Mouse (Mus musculus) regulatory T cell (primary cell): ENCODE results near the gene Gm11562.
"Not testable (repeated sequence)": the region's sequence is repeated elsewhere in the genome, so short reads cannot be mapped to it uniquely, and the experiment has no call there.

ENCODE experiments used
- in situ Hi-C: fragments of 300-600 bp; cut with MboI, MseI; formaldehyde crosslinking; loops from one replicate; pipeline ENCODE4 v1.15.1; 2025; ENCODE audit warnings: high pct_unique_total_duplicates

Gene Gm11562

DNA sequence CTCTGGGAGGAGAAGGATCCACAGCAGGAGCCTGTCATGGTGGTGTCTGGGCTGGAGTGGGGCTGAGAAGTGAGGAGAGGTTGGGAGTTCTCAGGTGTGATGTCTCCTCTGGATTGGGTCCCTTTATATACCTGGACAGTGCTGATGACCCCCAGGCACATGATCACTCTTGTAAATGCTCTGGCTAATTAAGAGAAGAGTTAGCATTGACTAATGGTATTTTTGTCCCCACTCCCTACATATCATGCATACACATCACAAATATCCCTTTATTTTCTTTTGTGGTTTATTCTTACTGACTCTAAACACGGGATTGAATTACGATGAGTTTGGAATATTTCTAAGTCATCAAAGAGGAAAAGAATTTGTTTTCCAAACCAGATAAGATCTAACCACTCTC is at the start of gene Gm11562:
Gene Gm11562, minus strand, starts transcription at position 101 of the 400 bp plus-strand sequence.
- in situ Hi-C loops, result no loop called here

DNA sequence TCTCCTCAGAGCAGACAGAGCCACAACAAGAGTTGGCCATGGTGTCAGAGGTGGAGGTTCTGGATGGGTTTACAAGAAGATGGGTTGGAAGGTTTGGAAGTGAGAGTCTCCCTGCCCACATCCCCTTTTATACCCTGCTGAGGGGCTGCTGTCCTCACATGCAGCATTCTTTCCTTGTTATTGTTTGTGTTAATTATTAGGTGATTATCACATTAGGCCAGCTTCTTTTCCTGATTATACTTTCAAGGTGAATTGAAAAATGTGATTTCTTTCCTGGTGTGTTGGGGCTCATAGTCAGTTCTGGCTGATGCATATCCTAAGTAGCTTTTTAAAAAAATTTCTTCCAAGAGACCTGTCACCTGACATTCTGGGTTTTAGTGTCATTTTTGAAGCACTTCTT is 45.6 kb upstream of the Gm11562 start, which contains the start of gene Krtap4-6:
Gene Krtap4-6, minus strand, starts transcription at position 101 of the 400 bp plus-strand sequence.
- in situ Hi-C loops, result no loop called here

- in situ Hi-C loops, result no loop called here
These were observed 42.6 kb upstream of the Gm11562 start for GRCm38 (mm10) chr11:99662802-99663201.

- in situ Hi-C loops, result no loop called here
These were observed 39.0 kb upstream of the Gm11562 start for GRCm38 (mm10) chr11:99659256-99659655.

DNA sequence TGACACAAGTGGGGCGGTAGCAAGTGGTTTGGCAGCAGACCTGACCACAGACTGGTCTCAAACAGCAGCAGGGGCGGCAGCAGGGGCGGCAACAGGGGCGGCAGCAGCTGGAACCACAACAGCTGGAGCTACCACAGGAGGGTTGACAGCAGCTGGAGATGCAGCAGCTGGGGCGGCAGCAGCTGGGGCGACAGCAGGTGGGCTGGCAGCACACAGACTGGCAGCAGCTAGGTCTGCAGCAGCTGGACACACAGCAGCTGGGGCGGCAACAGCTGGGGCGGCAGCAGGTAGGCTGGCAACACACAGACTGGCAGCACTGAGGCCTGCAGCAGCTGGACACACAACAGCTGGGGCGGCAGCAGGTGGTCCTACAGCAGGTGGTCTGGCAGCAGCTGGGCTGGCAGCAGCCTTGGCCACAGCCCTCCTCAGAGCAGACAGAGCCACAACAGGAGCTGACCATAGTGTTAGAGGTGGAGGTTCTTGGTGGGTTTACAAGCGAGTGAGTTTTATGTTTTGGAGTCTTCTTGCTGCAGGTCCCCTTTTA is 38.3 kb upstream of the Gm11562 start, which contains the start of gene Gm11563:
Gene Gm11563, minus strand, starts transcription at position 494 of the 544 bp plus-strand sequence.
- in situ Hi-C loops, result not testable (repeated sequence)

DNA sequence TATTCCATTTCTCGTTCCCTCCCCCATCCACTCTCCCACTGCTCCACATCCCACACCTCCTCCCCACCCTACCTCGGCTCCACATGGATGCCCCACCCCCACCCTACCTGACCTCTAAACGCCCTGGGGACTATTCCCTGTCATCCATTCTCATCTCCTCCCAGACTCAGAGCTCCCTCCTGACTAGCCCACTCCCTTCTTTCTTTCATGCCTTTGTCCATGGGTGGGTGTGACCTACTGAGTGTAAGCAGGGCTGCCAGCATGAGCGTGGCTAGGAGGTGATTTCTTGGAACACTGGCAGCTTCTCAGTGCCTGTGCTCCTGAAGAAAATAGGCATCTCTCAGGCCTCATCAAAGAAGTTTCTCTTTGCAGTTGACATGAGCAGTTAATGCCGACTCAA is 36.8 kb upstream of the Gm11562 start:
- in situ Hi-C loops, result no loop called here

- in situ Hi-C loops, result no loop called here
These were observed 29.9 kb upstream of the Gm11562 start, which contains the start of gene Gm11555 for GRCm38 (mm10) chr11:99650136-99650535. Gene Gm11555, minus strand, starts transcription at chr11:99650236.

DNA sequence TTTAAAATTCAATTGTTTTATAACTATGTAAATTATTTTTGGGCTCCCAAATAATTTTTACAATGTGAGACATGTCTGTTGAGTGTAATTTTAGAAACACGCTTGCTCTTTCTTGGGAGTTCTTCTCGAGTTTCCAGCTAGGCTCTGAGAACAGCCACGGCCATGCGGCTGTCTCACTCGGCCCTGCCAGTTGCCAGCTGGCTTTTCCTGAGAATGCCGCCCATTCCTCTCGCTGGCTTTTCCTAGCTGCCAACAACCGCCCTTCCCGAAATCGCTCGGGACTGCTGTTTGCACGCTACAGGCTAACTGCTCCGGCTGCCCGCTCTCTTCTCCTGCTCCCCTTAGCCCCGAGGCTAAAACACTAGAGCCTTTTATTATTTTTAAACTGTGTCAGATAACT is 26.2 kb upstream of the Gm11562 start:
- in situ Hi-C loops, result no loop called here

DNA sequence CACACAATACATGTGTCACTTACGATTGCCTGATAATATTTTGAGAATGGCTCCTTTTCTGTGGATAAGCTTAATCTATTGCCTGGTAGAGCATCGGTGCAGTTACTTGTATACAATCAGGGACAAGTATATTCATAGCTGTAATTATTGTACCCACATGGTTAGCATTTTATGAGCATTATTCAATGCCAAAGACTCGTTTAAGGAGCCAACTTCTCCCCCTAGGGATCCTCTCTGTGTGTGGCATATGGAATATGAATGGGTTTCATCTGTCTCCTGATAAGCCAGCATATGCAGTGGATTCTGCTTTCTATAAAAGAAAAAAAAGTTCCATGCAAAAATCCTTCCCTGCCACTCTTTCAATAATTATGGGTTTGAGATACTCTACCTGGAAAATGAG is 24.1 kb upstream of the Gm11562 start:
- in situ Hi-C loops, result no loop called here

DNA sequence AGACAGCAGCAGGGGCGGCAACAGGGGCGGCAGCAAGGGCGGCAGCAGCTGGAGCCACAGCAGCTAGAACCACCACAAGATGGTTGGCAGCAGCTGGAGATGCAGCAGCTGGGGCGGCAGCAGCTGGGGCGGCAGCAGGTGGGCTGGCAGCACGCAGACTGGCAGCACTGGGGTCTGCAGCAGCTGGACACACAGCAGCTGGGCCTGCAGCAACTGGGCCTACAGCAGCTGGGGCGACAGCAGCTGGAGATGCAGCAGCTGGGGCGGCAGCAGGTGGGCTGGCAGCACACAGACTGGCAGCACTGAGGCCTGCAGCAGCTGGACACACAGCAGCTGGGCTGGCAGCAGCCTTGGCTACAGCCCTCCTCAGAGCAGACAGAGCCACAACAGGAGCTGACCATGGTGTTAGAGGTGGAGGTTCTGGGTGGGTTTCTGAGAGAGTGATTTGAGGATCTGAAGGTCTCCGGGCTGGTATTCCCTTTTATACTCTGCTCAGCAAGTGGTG is 23.5 kb upstream of the Gm11562 start, which contains the start of gene Krtap4-7:
Gene Krtap4-7, minus strand, starts transcription at position 455 of the 505 bp plus-strand sequence.
- in situ Hi-C loops, result not testable (repeated sequence)

- in situ Hi-C loops, result no loop called here
These were observed 20.7 kb upstream of the Gm11562 start for GRCm38 (mm10) chr11:99640926-99641325.

DNA sequence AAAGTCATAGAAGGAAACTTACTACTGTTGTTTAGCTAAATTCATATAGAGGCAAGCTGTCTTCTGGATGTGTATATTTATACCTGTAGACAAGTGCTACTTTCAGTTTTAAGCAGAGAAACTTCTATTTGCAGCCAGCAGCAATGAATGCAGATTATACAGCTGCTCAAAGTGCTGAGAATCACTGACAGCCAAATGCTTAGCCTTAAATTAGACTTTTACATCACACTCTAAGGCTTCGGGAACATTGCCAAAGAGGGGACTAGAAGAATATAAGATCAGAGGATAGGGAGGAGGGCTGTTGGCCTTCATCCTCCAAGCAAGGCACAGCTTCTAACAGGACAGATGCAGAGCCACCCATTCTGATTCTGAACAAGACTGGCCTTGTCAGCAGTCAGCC is 16.9 kb upstream of the Gm11562 start:
- in situ Hi-C loops, result no loop called here

- in situ Hi-C loops, result no loop called here
These were observed 14.5 kb upstream of the Gm11562 start, which contains the start of gene Krtap4-2 for GRCm38 (mm10) chr11:99634653-99635134. Gene Krtap4-2, minus strand, starts transcription at chr11:99635084.

GRCm38 (mm10) chr11:99633293-99633692 is 13.1 kb upstream of the Gm11562 start:
- in situ Hi-C loops, result no loop called here

DNA sequence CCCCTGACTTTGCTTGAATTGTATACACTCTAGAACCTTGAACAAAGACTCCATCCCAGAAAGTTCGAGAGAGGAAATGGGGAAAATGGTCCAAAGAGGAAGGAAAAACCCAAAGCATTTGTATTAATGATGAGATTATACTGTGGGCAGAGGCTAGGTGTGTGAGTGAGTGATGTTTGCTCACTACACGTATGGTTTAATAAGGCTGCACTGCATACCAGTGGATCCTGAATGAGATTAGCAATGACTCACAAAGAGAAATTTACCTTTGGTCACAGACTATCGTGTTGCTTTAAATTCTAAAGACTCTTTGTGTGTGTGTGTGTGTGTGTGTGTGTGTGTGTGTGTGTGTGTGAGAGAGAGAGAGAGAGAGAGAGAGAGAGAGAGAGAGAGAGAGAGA is 10.7 kb upstream of the Gm11562 start:
- in situ Hi-C loops, result no loop called here

DNA sequence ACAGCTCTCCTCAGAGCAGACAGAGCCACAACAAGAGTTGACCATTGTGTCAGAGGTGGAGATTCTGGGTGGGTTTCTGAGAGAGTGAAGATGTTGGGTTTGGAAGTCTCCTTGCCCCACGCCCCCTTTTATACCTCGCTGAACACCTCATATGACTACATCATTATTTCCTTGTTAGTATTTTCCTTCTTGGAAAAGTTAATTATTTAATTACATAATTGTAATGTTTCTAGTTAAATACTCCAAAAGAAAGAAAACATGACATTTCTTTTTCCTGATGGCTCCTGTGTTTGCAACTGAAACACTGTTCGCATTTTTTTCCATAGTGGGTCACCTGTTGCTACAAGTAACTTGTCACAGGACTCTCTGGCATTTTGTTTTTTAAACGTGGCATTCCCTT is 7.9 kb upstream of the Gm11562 start, which contains the start of gene Krtap4-1:
Gene Krtap4-1, minus strand, starts transcription at position 101 of the 400 bp plus-strand sequence.
- in situ Hi-C loops, result no loop called here

GRCm38 (mm10) chr11:99614796-99615363 is 5.4 kb downstream of the Gm11562 start, which contains the start of gene Krtap2-4:
Gene Krtap2-4, minus strand, starts transcription at chr11:99614846.
- in situ Hi-C loops, result no loop called here

- in situ Hi-C loops, result not testable (repeated sequence)
These were observed 10.1 kb downstream of the Gm11562 start, which contains the start of gene Gm11937 for GRCm38 (mm10) chr11:99610089-99610488. Gene Gm11937, minus strand, starts transcription at chr11:99610189.

DNA sequence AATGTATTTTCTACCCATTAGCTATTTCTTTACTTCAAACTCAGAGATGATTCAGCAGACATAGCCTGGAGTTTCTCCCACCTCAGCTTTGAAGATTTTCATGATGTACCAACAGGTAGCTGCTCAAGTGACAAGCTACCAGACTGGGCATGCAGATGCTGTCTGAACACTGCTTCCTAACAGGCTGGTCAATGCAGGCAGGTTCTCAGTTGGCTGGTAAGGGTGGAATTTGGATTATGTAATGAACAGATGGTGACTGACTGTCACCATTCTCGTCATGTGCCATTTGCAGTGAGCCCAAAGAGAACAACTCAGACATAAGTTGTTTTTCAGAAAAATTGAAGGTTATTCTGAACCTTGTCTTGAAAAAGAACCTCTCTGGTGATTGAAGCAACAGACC is 11.1 kb downstream of the Gm11562 start:
- in situ Hi-C loops, result no loop called here

DNA sequence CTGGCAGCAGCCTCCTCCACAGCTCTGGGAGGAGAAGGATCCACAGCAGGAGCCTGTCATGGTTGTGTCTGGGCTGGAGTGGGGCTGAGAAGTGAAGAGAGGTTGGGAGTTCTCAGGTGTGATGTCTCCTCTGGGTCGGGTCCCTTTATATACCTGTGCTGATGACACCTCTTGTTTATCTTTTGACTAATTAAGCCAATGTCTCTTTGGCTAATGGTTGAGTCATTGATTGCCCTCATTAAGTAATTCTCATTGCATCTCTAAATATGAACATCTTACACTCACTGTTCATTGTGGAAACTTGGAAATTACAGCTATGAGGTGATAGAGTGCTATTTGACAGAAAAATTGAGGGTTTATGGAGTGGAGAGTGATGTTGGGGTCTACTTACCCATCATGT is 17.0 kb downstream of the Gm11562 start, which contains the start of gene Gm11938:
Gene Gm11938, minus strand, starts transcription at position 101 of the 400 bp plus-strand sequence.
- in situ Hi-C loops, result not testable (repeated sequence)

GRCm38 (mm10) chr11:99597742-99598141 is 22.5 kb downstream of the Gm11562 start, which contains the start of gene Krtap9-3:
Gene Krtap9-3, minus strand, starts transcription at chr11:99598105.
- in situ Hi-C loops, result not testable (repeated sequence)

GRCm38 (mm10) chr11:99590981-99591380 is 29.3 kb downstream of the Gm11562 start, which contains the start of gene Krtap1-3:
Gene Krtap1-3, minus strand, starts transcription at chr11:99591339.
- in situ Hi-C loops, result no loop called here
